Mouse (Mus musculus) heart, embryonic 15.5 days (tissue): ENCODE measurements around the gene Ola1. TPM values are rescaled to one million over a fixed set of nuclear protein-coding genes. Genes with fewer than 3 reads are reported as not detected.

Experiments
- ATAC-seq: fragments of 200-750 bp; cut with Nextera tagmentation; replicated peaks from 2 replicates; pipeline ENCODE4 v1.8.0; 2017; ENCODE audit warnings: low read depth, moderate TSS enrichment; ENCODE audit not compliant: insufficient number of reproducible peaks, insufficient read depth, low FRiP score
- H3K27ac ChIP-seq: fragments of 300-500 bp; sonication (generic); 2 replicates; pipeline ENCODE4 v1.5.1; 2015; ENCODE audit warnings: mild to moderate bottlenecking, inconsistent platforms
- H3K27me3 ChIP-seq: fragments of 300-500 bp; sonication (generic); 2 replicates; pipeline ENCODE4 v1.6.1; 2015; ENCODE audit warnings: inconsistent platforms
- H3K36me3 ChIP-seq: fragments of 300-500 bp; sonication (generic); 2 replicates; pipeline ENCODE4 v1.6.1; 2015; ENCODE audit warnings: mild to moderate bottlenecking, inconsistent platforms
- H3K4me1 ChIP-seq: fragments of 300-500 bp; sonication (generic); replicated peaks from 2 replicates; pipeline ENCODE4 v1.6.1; 2015; ENCODE audit warnings: inconsistent platforms
- H3K4me2 ChIP-seq: fragments of 300-500 bp; sonication (generic); 2 replicates; pipeline ENCODE4 v1.6.1; 2015; ENCODE audit warnings: inconsistent platforms, mild to moderate bottlenecking, moderate library complexity
- H3K4me3 ChIP-seq: fragments of 300-500 bp; sonication (generic); 2 replicates; pipeline ENCODE4 v1.5.1; 2015; ENCODE audit warnings: mild to moderate bottlenecking, inconsistent platforms
- H3K9ac ChIP-seq: fragments of 300-500 bp; sonication (generic); 2 replicates; pipeline ENCODE4 v1.6.1; 2015; ENCODE audit warnings: mild to moderate bottlenecking, inconsistent platforms
- H3K9me3 ChIP-seq: fragments of 300-500 bp; sonication (generic); replicated peaks from 2 replicates; pipeline ENCODE4 v1.6.1; 2016; ENCODE audit warnings: inconsistent platforms
- WGBS: fragments of 180-500 bp; shearing (Covaris S2); methylation state at CpG from one replicate; pipeline ENCODE4 v1.1.7; 2015; ENCODE audit warnings: mixed read lengths; 5-methylcytosine and 5-hydroxymethylcytosine counted together
- polyA plus RNA-seq: library from polyadenylated mRNA; unstranded; fragments of >200 nt; fragmentation: Nextera tagmentation; extraction: Ambion mirVana; gene quantifications from 2 replicates; pipeline ENCODE4 v1.2.1, GENCODE M21; 2015

Gene Ola1
- polyA plus RNA-seq, 1 experiment from 2014 or later: 59.2 TPM

- H3K36me3 ChIP-seq: no peaks in the 10 kb centered on the region
- H3K9me3 ChIP-seq: no peaks in the 10 kb centered on the region
- no peak overlapping the region for H3K4me2 ChIP-seq
- H3K4me1 ChIP-seq: no peaks in the 10 kb centered on the region
- no peaks in the 10 kb centered on the region for H3K27me3 ChIP-seq
- H3K9ac ChIP-seq: no peak overlapping the region
- 53% methylated on average over 3 of the region's 3 CpGs for WGBS
- ATAC-seq: no peak
- no peak overlapping the region for H3K4me3 ChIP-seq
- H3K27ac ChIP-seq: no peak overlapping the region
Observed at GRCm38 (mm10) chr2:73231081-73231480, 12.4 kb upstream of the Ola1 start.

GRCm38 (mm10) chr2:73213871-73214659 lies 4.7 kb downstream of the Ola1 start:
- Histone ChIP-seq H3K9ac (peak overlapping the region; percentile 82), H3K4me2 (peak overlapping the region; percentile 94), H3K27me3 (no peaks in the 10 kb centered on the region), H3K36me3 (peaks cover 7% of the 10 kb centered on the region; the same call in 1 of the 2 replicates), H3K4me3 (peak overlapping the region; percentile 94), H3K9me3 (no peaks in the 10 kb centered on the region), H3K4me1 (peaks cover 10% of the 10 kb centered on the region), H3K27ac (peak overlapping the region; percentile 73)
- ATAC-seq: peak; percentile 99
- 0% methylated on average over 68 of the region's 68 CpGs for WGBS

GRCm38 (mm10) chr2:73213539-73213870 lies 5.2 kb downstream of the Ola1 start:
- no peak for ATAC-seq
- Histone ChIP-seq H3K27me3 (no peaks in the 10 kb centered on the region), H3K4me1 (peaks cover 10% of the 10 kb centered on the region), H3K4me3 (peak overlapping the region; percentile 94), H3K27ac (peak overlapping the region; percentile 73), H3K4me2 (peak overlapping the region; percentile 94), H3K9ac (peak overlapping the region; percentile 82), H3K9me3 (no peaks in the 10 kb centered on the region), H3K36me3 (peaks cover 7% of the 10 kb centered on the region; the same call in 1 of the 2 replicates)
- 18% methylated on average over 7 of the region's 7 CpGs for WGBS

GRCm38 (mm10) chr2:73204328-73204727 lies 14.4 kb downstream of the Ola1 start:
- H3K27me3 ChIP-seq: no peaks in the 10 kb centered on the region
- no peak overlapping the region for H3K4me3 ChIP-seq
- H3K9me3 ChIP-seq: no peaks in the 10 kb centered on the region
- H3K36me3 ChIP-seq: no peaks in the 10 kb centered on the region; the same call in 1 of the 2 replicates
- H3K4me2 ChIP-seq: no peak overlapping the region
- no peaks in the 10 kb centered on the region for H3K4me1 ChIP-seq
- no peak overlapping the region for H3K9ac ChIP-seq
- ATAC-seq: no peak
- H3K27ac ChIP-seq: no peak overlapping the region
- WGBS: 81% methylated on average over 6 of the region's 6 CpGs

GRCm38 (mm10) chr2:73188488-73188887 lies 30.2 kb downstream of the Ola1 start:
- H3K9ac ChIP-seq: no peak overlapping the region
- H3K27ac ChIP-seq: no peak overlapping the region
- WGBS: 84% methylated on average over 2 of the region's 2 CpGs
- ATAC-seq: no peak
- H3K4me1 ChIP-seq: no peaks in the 10 kb centered on the region
- no peak overlapping the region for H3K4me3 ChIP-seq
- no peaks in the 10 kb centered on the region for H3K36me3 ChIP-seq
- no peaks in the 10 kb centered on the region for H3K27me3 ChIP-seq
- no peaks in the 10 kb centered on the region for H3K9me3 ChIP-seq
- no peak overlapping the region for H3K4me2 ChIP-seq

- 64% methylated on average over 3 of the region's 3 CpGs for WGBS
- Histone ChIP-seq H3K36me3 (no peaks in the 10 kb centered on the region), H3K9ac (no peak overlapping the region), H3K4me2 (no peak overlapping the region), H3K4me3 (no peak overlapping the region), H3K27ac (no peak overlapping the region), H3K9me3 (no peaks in the 10 kb centered on the region), H3K27me3 (no peaks in the 10 kb centered on the region), H3K4me1 (no peaks in the 10 kb centered on the region)
- ATAC-seq: no peak
Observed at GRCm38 (mm10) chr2:73185185-73185584, 33.5 kb downstream of the Ola1 start.

- Histone ChIP-seq H3K27me3 (no peaks in the 10 kb centered on the region), H3K9me3 (no peaks in the 10 kb centered on the region), H3K36me3 (no peaks in the 10 kb centered on the region), H3K27ac (no peak overlapping the region), H3K4me3 (no peak overlapping the region), H3K9ac (no peak overlapping the region), H3K4me1 (no peaks in the 10 kb centered on the region), H3K4me2 (no peak overlapping the region)
- 88% methylated on average over 5 of the region's 5 CpGs for WGBS
- ATAC-seq: no peak
Observed at GRCm38 (mm10) chr2:73169496-73169895, 49.2 kb downstream of the Ola1 start.

- no peak overlapping the region for H3K4me2 ChIP-seq
- no peak for ATAC-seq
- H3K9ac ChIP-seq: no peak overlapping the region
- H3K4me1 ChIP-seq: no peaks in the 10 kb centered on the region
- H3K4me3 ChIP-seq: no peak overlapping the region
- no peak overlapping the region for H3K27ac ChIP-seq
- no peaks in the 10 kb centered on the region for H3K36me3 ChIP-seq
- H3K9me3 ChIP-seq: no peaks in the 10 kb centered on the region
- H3K27me3 ChIP-seq: no peaks in the 10 kb centered on the region
Observed at GRCm38 (mm10) chr2:73167126-73167525, 51.6 kb downstream of the Ola1 start.

- H3K4me2 ChIP-seq: no peak overlapping the region
- no peak overlapping the region for H3K27ac ChIP-seq
- H3K9ac ChIP-seq: no peak overlapping the region
- no peaks in the 10 kb centered on the region for H3K27me3 ChIP-seq
- H3K36me3 ChIP-seq: no peaks in the 10 kb centered on the region
- WGBS: 81% methylated on average over 1 of the region's 1 CpGs
- ATAC-seq: no peak
- H3K9me3 ChIP-seq: no peaks in the 10 kb centered on the region
- H3K4me3 ChIP-seq: no peak overlapping the region
- H3K4me1 ChIP-seq: no peaks in the 10 kb centered on the region
Observed at GRCm38 (mm10) chr2:73164666-73165065, 54.1 kb downstream of the Ola1 start.

GRCm38 (mm10) chr2:73160772-73161171 lies 58.0 kb downstream of the Ola1 start:
- Histone ChIP-seq H3K4me2 (no peak overlapping the region), H3K4me3 (no peak overlapping the region), H3K9me3 (no peaks in the 10 kb centered on the region), H3K27me3 (no peaks in the 10 kb centered on the region), H3K4me1 (0 out of 2 replicates have a peak, but pooled peaks cover 4% of the 10 kb centered on the region), H3K9ac (no peak overlapping the region), H3K36me3 (peaks cover 7% of the 10 kb centered on the region), H3K27ac (no peak overlapping the region)
- no peak for ATAC-seq
- WGBS: 73% methylated on average over 2 of the region's 2 CpGs

GRCm38 (mm10) chr2:73157202-73157601 lies 61.5 kb downstream of the Ola1 start:
- no peak for ATAC-seq
- Histone ChIP-seq H3K9me3 (no peaks in the 10 kb centered on the region), H3K27me3 (no peaks in the 10 kb centered on the region), H3K9ac (no peak overlapping the region), H3K4me2 (no peak overlapping the region), H3K27ac (no peak overlapping the region), H3K4me3 (no peak overlapping the region), H3K4me1 (0 out of 2 replicates have a peak, but pooled peaks cover 4% of the 10 kb centered on the region), H3K36me3 (peaks cover 13% of the 10 kb centered on the region)
- 73% methylated on average over 3 of the region's 3 CpGs for WGBS

GRCm38 (mm10) chr2:73150526-73150925 lies 68.2 kb downstream of the Ola1 start:
- Histone ChIP-seq H3K4me3 (no peak overlapping the region), H3K9ac (no peak overlapping the region), H3K27ac (no peak overlapping the region), H3K4me1 (no peaks in the 10 kb centered on the region), H3K27me3 (no peaks in the 10 kb centered on the region), H3K9me3 (no peaks in the 10 kb centered on the region), H3K36me3 (peaks cover 5% of the 10 kb centered on the region; the same call in 1 of the 2 replicates), H3K4me2 (no peak overlapping the region)
- ATAC-seq: no peak
- 24% methylated on average over 3 of the region's 3 CpGs for WGBS
